Mouse (Mus musculus) cerebellum, adult 2 months (tissue): ENCODE measurements around the gene Thumpd3.

Experiments
- CTCF ChIP-seq: fragments of 200-500 bp; IDR thresholded peaks from 2 replicates; pipeline ENCODE4 v1.5.1; 2011; ENCODE audit warnings: low read depth, mild to moderate bottlenecking, control low read depth, low read length, moderate library complexity, borderline replicate concordance; ENCODE audit not compliant: insufficient read depth
- POLR2A ChIP-seq: fragments of 200-500 bp; IDR thresholded peaks from 2 replicates; pipeline ENCODE4 v1.6.1; 2011; ENCODE audit warnings: low read length, control low read depth, borderline replicate concordance; ENCODE audit not compliant: insufficient read depth

DNA sequence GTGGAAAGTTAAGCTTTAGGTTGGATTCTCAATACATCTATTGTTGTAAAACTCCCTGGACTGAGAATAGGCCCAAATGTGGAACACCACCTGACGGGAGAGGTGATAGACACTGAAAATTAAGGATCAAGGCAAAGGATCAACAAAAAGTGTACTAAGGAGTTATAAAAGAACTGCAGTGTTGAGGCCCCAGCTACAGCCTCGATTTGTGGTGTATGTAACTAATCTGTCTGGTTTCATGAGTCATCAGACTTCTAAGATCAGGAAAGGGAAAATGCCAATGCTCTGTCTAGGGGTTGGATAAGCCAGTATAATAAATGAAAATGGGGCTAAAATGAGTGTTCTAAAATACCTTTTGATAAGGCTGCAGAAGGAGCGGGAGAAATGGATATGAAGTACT is 29.2 kb downstream of the Thumpd3 start:
- no peak for TF ChIP-seq CTCF
- TF ChIP-seq POLR2A, result no peak
